Mouse (Mus musculus): ENCODE data around the gene Poc1b. TPM values are rescaled to one million over a fixed set of nuclear protein-coding genes. Genes with fewer than 3 reads are reported as not detected.

Gene Poc1b
- polyA plus RNA-seq, 2 experiments, result 23.4 to 25.3 TPM

GRCm38 (mm10) chr10:99190798-99191197 is 84.0 kb downstream of the Poc1b start:
- no peaks in the 10 kb centered on the region for H3K9me3 ChIP-seq (ENCODE audit: control insufficient read depth, low read length)
- ATAC-seq (ENCODE audit: low FRiP score, low read depth) (no peak), DNase-seq (ENCODE audit: low spot score) (no peak)
- no peaks in the 10 kb centered on the region for H3K27me3 ChIP-seq (ENCODE audit: control insufficient read depth, insufficient read depth, low read length)
- H3K36me3 ChIP-seq (ENCODE audit: control insufficient read depth, insufficient read depth, low read length), result no peaks in the 10 kb centered on the region
- no peak overlapping the region for H3K27ac ChIP-seq (replicated peaks; ENCODE audit: low read depth, low read length)
- no peak overlapping the region for H3K4me3 ChIP-seq (replicated peaks; ENCODE audit: low read length)
- TF ChIP-seq POLR2A (IDR thresholded peaks at IDR 0.05; ENCODE audit: borderline replicate concordance, extremely low read depth, insufficient read depth, insufficient read length), result no peak
- no peak overlapping the region for H3K4me2 ChIP-seq (replicated peaks; ENCODE audit: low read depth, low read length, severe bottlenecking)
- H3K9ac ChIP-seq (ENCODE audit: low read depth, low read length, severe bottlenecking), result no peak overlapping the region
- 49% methylated on average over 3 of the region's 3 CpGs for WGBS
- H3K4me1 ChIP-seq (ENCODE audit: control insufficient read depth, insufficient read depth, low read length), result peaks cover 8% of the 10 kb centered on the region; the same call in 1 of the 2 replicates

DNA sequence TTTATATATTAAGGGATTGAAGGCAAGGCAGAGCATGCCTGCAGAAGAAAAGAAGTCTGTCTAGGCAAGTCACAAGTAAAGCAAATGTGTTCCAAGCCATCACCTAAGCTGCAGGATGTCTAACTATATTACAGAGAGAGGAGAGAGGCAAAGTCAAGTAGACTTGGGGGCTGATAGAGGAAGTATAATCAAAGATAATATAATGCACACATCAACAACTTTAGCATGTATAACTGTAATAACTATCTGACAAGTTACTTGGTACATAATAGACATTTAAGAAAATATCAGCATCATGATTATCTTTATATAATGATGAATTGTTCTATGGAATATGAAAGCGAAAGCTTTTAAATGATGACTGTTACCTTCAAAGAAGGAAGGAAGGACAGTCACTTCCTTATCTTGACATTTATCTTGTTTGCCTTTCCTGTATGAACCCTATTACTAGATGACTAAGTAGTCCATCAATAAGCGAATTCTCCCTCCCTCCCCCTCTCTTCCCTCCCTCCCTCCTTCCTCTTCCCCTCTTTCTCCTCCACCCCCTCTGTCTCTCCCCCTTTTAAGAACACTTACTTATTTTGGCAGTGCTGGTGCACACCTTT is 87.7 kb downstream of the Poc1b start:
- DNase-seq (ENCODE audit: low spot score) (no peak), ATAC-seq (ENCODE audit: low FRiP score, low read depth) (no peak)
- no peak overlapping the region for H3K4me3 ChIP-seq (replicated peaks; ENCODE audit: low read length)
- WGBS, result 82% methylated on average over 2 of the region's 2 CpGs
- H3K4me1 ChIP-seq (ENCODE audit: control insufficient read depth, insufficient read depth, low read length), result peaks cover 8% of the 10 kb centered on the region; the same call in 1 of the 2 replicates
- no peaks in the 10 kb centered on the region for H3K9me3 ChIP-seq (ENCODE audit: control insufficient read depth, low read length)
- H3K27me3 ChIP-seq (ENCODE audit: control insufficient read depth, insufficient read depth, low read length), result no peaks in the 10 kb centered on the region
- no peak for TF ChIP-seq POLR2A (IDR thresholded peaks at IDR 0.05; ENCODE audit: borderline replicate concordance, extremely low read depth, insufficient read depth, insufficient read length)
- H3K9ac ChIP-seq (ENCODE audit: low read depth, low read length, severe bottlenecking), result no peak overlapping the region
- H3K36me3 ChIP-seq (ENCODE audit: control insufficient read depth, insufficient read depth, low read length), result peaks cover 3% of the 10 kb centered on the region; the same call in 1 of the 2 replicates
- H3K27ac ChIP-seq (replicated peaks; ENCODE audit: low read depth, low read length), result no peak overlapping the region
- H3K4me2 ChIP-seq (replicated peaks; ENCODE audit: low read depth, low read length, severe bottlenecking), result no peak overlapping the region

GRCm38 (mm10) chr10:99196556-99196955 is 89.7 kb downstream of the Poc1b start:
- Histone ChIP-seq H3K4me3 (replicated peaks; ENCODE audit: low read length) (no peak overlapping the region), H3K27me3 (ENCODE audit: control insufficient read depth, insufficient read depth, low read length) (no peaks in the 10 kb centered on the region), H3K4me2 (replicated peaks; ENCODE audit: low read depth, low read length, severe bottlenecking) (no peak overlapping the region), H3K36me3 (ENCODE audit: control insufficient read depth, insufficient read depth, low read length) (peaks cover 3% of the 10 kb centered on the region; the same call in 1 of the 2 replicates), H3K9me3 (ENCODE audit: control insufficient read depth, low read length) (no peaks in the 10 kb centered on the region), H3K9ac (ENCODE audit: low read depth, low read length, severe bottlenecking) (no peak overlapping the region), H3K27ac (replicated peaks; ENCODE audit: low read depth, low read length) (no peak overlapping the region), H3K4me1 (ENCODE audit: control insufficient read depth, insufficient read depth, low read length) (peaks cover 8% of the 10 kb centered on the region; the same call in 1 of the 2 replicates)
- WGBS, result 62% methylated on average over 13 of the region's 13 CpGs
- no peak for ATAC-seq (ENCODE audit: low FRiP score, low read depth)
- no peak for DNase-seq (ENCODE audit: low spot score)
- TF ChIP-seq POLR2A (IDR thresholded peaks at IDR 0.05; ENCODE audit: borderline replicate concordance, extremely low read depth, insufficient read depth, insufficient read length), result no peak

- Histone ChIP-seq H3K36me3 (ENCODE audit: control insufficient read depth, insufficient read depth, low read length) (peaks cover 3% of the 10 kb centered on the region; the same call in 1 of the 2 replicates), H3K4me1 (ENCODE audit: control insufficient read depth, insufficient read depth, low read length) (peaks cover 11% of the 10 kb centered on the region; the same call in 1 of the 2 replicates), H3K4me3 (replicated peaks; ENCODE audit: low read length) (no peak overlapping the region), H3K27ac (replicated peaks; ENCODE audit: low read depth, low read length) (no peak overlapping the region), H3K27me3 (ENCODE audit: control insufficient read depth, insufficient read depth, low read length) (no peaks in the 10 kb centered on the region), H3K4me2 (replicated peaks; ENCODE audit: low read depth, low read length, severe bottlenecking) (no peak overlapping the region), H3K9ac (ENCODE audit: low read depth, low read length, severe bottlenecking) (no peak overlapping the region), H3K9me3 (ENCODE audit: control insufficient read depth, low read length) (no peaks in the 10 kb centered on the region)
- no peak for TF ChIP-seq POLR2A (IDR thresholded peaks at IDR 0.05; ENCODE audit: borderline replicate concordance, extremely low read depth, insufficient read depth, insufficient read length)
- DNase-seq (ENCODE audit: low spot score) (no peak), ATAC-seq (ENCODE audit: low FRiP score, low read depth) (no peak)
- 42% methylated on average over 8 of the region's 8 CpGs for WGBS
Measured at GRCm38 (mm10) chr10:99197125-99197524, 90.3 kb downstream of the Poc1b start.

GRCm38 (mm10) chr10:99197607-99198305 is 90.9 kb downstream of the Poc1b start:
- Histone ChIP-seq H3K4me3 (replicated peaks; ENCODE audit: low read length) (no peak overlapping the region), H3K27ac (replicated peaks; ENCODE audit: low read depth, low read length) (no peak overlapping the region), H3K36me3 (ENCODE audit: control insufficient read depth, insufficient read depth, low read length) (peaks cover 3% of the 10 kb centered on the region; the same call in 1 of the 2 replicates), H3K27me3 (ENCODE audit: control insufficient read depth, insufficient read depth, low read length) (no peaks in the 10 kb centered on the region), H3K4me1 (ENCODE audit: control insufficient read depth, insufficient read depth, low read length) (peaks cover 15% of the 10 kb centered on the region; the same call in 1 of the 2 replicates), H3K9ac (ENCODE audit: low read depth, low read length, severe bottlenecking) (no peak overlapping the region), H3K9me3 (ENCODE audit: control insufficient read depth, low read length) (no peaks in the 10 kb centered on the region), H3K4me2 (replicated peaks; ENCODE audit: low read depth, low read length, severe bottlenecking) (no peak overlapping the region)
- ATAC-seq (ENCODE audit: low FRiP score, low read depth) (no peak), DNase-seq (ENCODE audit: low spot score) (no peak)
- 75% methylated on average over 9 of the region's 9 CpGs for WGBS
- TF ChIP-seq POLR2A (IDR thresholded peaks at IDR 0.05; ENCODE audit: borderline replicate concordance, extremely low read depth, insufficient read depth, insufficient read length), result no peak
